Mouse (Mus musculus): ENCODE results near the gene Dgkz.

Gene Dgkz

DNA sequence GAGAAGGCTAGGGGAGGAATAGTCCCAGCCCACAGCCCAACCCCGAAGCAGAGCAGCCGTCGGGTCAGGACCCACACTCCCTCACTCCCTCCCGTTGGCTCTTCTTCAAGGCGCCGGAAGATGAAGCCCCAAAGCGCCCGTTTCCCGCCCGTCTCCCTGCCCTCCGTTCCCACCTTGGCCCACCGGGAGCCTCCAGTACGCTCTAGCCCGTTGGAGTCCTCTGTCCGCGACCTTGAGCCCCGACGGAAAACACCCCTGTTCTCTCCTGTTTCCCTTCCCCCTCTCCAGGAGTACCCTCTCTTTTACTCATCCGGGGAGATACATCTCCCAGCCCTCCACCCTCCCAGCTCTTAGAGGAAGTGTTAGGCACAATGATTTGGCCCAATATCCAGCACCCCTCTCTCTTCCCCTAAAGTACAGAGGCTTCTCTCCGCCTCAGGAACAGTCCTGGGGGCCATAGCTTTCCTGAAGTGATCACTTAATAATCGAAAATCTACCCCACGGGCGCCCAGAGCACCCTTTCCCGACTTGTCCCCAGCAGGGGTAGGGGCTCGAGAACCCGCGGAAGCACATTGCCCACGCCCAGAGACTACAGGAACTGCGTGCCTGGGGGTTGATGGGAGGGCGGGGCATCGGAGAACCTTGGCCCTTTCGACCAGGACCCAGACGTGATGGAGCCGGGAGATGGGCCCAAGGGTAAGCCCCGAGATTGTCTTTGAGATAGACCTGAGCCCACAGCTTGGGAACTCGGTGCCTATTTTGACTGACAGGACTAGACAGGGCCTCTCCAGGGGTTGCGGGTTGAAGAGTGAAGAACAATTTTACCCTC lies 52.9 kb downstream of the Dgkz start:
- CTCF ChIA-PET = no interaction called here

DNA sequence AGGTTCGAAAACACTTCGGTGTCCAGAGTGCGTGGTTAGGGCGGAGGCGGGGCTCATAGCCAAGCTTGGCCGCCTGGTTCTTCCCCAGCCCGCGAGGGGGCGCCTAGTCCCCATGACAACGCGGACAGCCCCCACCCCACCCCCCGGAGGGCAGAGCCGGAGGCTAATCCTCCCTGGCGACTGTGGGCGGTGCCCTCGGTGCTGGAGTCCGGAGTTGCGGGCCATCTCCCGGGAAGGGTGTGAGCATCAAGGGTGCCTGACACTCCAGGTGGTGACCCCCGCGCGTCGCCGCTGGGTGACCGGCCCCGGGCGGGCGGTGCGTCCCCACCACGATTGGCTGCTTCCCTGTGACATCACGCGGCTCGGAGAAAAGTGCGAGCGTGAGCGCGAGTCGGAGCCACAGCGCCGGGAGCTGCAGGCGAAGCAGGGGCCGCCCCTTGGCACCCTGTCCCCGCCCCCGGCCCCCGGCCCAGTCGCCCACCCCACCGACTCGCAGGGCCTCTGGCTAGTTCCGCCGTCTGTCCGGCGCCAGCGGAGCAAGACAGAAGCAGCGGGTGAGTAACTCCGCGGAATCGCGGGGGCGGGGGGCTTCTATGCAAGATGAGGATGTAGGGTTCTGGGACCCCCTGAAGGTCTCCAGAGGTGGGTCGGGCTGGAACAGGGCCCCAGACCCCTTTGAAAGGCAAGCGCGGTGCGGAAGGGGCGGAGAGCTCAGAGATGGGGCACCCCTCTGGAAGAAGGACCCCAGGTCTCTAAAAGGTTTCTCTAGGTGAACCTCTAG lies 53.7 kb downstream of the Dgkz start:
- CTCF ChIA-PET = no interaction called here

DNA sequence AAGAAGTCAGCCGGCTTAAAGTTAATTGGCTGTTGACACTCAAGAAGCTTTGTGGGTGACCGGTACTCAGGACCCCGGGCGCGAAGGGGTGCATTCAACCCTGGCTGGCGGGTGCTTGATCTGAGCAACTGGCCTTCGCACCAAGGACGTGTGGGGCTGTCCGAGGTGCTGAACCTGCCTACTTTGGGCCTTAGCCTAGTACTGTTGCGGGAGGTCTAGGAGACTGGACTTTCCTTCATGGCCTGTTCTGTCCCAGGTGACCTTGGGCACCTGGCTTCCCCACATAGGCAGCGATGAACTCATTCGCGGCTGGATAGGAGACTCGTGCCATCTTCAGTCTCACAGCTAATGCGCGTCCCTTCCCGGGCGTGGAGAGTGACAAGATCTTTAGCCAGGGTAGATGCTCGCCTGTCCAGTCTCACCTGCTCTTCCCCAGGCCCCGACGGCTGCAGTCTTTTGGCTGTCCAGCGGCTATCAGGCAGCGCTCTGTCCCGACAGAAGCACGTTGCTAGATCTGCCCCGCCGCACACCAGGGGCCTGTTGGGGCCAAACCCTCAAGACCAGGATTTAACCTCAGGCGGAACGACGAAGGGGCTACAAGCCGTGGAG lies 54.4 kb downstream of the Dgkz start:
- CTCF ChIA-PET = no interaction called here

DNA sequence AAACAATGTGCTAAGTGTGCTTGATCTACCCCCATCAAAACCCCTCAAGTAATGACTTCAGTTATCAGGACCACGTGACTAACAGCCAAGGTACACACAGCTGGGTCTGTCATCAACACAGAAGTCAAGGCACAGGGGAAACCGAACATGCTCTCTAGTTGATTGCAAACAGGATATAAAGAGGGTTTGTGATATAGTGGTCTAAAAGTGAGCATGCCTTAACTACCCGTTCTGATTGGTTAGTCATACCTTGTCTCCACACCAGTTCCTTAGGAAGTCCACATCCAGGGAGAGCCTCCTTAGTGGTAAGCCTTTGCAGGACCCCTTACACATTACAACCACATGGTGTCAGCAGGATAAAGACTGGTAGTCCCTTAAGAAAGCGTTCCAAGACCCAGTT lies 55.5 kb downstream of the Dgkz start:
- CTCF ChIA-PET = no interaction called here

DNA sequence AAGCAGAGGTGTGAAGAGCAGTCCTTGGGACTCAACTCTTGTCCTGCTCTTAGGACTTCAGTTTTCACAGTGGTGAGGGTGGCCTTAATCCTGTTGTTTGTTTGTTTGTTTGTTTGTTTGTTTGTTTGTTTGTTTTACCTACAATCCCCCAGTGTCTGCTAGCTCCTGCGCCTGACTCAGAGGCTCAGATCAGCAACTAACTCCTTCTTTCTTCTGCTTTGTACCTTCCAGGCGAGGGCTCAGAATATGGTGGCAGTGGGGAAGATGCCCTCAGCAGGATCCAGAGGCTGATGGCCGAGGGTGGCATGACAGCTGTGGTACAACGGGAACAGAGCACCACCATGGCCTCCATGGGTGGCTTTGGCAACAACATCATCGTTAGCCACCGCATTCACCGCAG lies 58.6 kb downstream of the Dgkz start:
- CTCF ChIA-PET = no interaction called here

DNA sequence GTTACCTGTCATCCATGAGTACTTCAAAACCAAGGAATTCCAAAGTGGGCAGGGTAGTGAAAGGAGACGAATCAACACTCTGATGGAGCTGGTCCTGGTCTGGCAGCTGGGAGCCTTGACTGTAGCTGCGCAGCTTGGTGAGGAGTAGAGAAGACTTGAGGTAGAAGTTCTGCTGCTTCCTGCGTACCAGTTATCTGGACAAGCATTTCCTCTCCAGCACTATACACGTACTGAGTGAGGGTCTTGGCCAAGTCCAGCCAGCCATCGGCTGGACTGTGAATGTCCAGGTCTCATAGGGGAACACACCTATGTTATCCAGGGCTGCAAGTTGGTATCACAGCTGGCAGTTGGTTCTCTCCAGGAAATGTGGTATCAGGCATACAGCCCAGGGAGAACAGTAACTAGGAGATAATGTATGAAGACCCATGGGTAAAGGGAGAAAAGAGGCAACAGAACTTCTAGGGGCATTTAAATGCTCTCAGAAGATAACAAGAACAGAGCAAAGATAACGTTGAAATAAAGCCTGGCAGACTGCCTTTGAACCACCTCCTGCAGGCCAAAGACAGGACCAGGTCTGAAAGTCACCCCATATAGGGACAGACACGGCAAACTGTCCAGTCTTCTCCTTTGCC lies 59.2 kb downstream of the Dgkz start:
- CTCF ChIA-PET = no interaction called here

DNA sequence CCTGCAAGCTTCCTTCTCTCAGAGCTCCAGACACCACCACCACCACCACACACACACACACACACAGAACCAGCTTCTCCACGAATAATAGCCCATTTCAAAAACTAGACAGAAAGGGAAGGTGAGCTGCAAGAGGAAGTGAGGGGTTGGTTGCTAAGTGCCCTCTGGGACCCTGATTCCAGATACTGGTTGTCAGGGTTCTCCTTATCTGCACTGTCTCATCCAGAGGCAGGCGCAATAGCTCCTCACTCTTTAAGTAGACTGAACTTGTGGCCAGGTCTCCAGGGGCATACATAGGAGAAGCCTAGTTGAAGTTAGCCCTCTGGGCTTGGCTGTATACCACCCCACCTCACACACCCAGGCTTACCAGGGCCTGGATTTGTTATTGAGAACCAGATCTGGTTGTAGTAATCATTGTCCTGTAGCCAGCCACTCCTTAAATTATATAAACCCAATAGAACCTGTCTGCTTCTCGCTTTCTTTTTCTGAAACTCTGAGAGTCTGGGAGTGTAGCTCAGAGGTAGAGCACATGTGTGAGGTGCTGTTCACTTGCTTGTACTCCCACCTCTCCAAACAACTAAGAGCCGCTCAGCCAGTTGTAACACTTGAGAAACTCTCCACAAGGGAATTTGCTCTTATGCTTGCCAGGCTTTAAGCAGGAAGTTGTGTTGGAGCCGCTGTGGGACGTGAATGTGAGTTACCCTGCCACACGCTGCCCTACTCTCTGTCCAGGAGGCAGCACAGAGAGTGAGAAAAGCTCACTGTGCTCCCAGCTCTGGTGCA lies 62.1 kb downstream of the Dgkz start:
- CTCF ChIA-PET = interaction anchor here (0.6 kb wide), 1 partner anchor 69 kb away, joined by 5 read pairs; no protein-coding TSS in a partner anchor

DNA sequence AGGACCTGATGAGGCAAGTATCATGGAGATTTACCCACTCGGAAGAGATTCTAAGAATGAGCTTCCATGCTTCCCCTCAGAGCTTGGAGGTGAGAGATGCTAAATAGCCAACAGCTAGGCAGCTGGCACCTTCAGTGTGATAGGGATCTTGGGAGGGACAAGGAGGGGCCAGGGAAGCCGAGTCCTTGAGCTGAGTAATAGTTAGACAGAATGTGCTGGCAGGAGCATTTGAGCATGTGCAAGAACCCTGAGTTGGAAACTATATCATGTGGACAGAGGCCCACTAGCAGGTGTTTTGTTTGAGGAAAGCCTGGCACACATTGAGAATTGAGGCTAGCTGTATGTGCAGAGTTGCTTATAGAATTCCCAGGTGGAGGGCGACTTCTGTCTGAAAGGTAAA lies 63.0 kb downstream of the Dgkz start:
- CTCF ChIA-PET = no interaction called here

DNA sequence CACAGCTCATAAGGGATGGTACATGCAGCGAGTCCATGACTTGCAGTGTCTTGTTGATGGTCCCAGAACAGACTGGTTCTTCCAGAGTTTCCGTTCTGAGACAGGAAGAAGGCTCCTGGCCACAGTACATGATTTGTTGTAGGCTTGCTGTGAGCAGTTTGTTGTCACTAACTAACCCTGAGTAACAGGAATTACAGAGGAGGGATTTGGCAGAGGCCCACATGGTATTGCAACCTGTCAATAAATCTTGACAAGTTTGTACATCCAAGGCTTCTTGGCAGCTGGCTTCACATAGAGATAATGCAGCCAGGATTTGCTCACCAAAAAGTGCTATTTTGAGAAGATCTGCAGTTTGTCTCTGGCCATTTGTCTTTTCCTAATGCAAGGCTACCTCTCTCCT lies 69.5 kb downstream of the Dgkz start:
- CTCF ChIA-PET = no interaction called here

DNA sequence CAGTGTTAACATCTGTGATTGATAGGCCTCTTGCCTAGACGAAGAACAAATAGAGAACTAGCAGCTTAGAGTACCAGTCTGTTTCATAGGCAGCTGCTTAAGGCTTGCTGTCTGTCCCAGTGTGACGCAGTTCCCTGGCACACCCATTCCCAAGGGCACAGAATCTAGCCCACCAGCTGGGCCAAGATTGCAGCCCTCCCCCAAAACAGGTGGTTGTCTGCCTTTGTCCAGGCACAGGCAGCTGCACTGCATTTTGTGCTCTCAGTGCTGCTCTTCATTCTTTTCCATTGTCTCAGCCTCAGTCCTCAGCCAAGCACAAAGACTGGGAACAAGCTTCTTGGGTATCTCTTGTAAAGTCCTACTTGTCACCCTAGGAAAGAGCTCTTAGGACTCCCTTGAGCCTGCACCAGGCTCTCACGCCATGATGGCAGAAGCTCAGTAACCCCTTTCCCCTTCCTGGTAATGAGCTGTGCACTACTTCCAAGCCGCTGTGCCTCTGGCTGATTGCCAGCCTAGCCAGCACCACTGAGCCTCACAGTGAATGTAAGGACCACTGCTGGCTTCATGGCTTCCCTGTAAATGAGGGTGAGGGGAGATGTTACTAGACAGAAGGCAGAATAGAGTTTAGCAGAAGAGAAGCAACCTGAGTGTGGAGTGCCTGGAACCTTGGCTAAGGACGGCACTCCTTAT lies 70.9 kb downstream of the Dgkz start:
- CTCF ChIA-PET = no interaction called here

DNA sequence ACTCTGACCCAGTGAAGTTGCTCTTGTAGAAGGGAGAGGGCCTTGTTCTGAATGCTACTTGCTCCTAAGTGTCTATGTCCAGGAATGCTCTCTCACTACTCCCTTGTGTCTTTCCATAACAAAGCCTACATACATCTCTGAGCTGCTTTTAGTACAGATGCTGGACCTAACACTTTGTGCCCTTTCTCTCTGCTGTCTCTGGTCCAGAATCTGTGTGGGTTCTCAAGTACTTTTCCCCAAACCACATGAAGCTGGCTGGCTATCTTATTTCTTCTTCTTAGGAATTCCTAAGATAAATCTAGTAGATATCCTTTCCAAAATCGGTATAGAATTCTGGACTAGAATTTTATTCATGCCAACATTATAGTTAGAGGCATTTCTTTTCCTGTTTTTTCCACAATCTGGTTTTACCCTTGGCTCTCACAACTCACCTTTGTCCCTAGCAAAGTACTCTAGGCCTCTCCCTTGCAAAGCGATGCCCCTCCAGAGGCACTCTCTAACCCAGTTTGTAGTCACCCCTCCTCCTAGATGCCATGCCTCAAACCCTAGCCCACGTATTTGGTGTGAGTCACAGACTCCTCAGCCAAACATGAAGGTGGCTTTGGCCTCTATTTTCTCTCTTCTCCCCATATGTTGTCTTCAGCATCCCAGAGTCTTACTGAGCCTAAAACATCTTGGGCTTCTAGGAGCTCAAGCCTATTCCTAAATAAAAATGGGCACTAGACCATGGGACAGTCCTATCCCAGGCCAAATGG lies 72.3 kb downstream of the Dgkz start:
- CTCF ChIA-PET = no interaction called here

DNA sequence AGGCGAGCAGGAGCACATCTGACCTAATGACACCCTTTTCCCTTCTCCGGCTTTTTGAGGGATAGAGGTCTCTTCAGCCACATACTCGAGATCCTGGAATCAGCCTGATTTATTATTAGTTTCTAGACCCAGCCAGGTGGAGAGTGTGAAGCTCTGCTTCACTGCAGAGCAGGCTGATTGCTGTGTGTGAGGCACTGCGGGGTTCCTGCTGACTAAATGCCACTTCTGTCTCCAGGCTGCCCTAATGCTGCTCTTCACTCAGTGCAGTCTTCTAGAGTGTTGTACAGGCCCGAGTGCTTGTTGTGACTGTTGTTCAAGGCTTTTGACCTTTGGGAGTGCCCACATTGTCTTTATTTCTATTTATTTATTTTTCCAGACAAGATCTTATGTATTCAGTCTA lies 73.3 kb downstream of the Dgkz start:
- CTCF ChIA-PET = no interaction called here

DNA sequence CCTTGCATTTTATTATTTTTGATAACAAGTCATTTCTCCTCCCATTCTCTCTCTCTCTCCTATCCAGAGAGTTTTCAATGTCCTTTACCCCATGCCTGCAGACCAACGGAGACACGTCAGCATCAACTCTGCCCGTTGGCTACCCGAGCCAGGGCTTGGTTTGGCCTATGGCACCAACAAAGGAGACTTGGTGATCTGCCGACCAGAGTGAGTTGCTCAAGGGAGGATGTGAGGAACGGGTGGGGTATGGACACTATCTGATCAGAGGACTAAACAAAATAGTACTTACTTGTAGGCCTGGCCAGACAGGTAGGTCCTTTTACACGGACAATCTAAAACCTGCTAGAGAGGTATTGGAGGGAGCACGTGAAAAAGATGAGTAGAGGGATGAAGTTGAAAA lies 75.2 kb downstream of the Dgkz start:
- CTCF ChIA-PET = no interaction called here

DNA sequence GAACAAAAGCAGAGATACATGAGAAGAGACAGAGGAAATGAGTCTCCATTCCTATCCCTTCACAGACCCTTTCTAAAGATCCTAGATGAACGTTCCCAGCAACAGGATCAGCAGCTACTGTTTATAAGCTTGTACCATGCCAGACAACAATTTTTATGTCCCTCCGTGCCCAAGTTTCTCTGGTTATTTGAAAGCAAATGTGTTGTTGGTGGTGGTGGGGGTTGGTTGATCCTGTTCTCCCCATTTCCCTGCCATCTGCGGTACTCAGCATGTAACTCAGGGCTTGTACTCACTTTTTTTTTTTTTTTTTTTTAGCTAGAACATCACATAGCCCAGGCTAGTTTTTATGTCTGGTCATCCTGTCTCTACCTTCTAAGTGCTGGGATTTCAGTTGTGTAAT lies 76.5 kb downstream of the Dgkz start:
- CTCF ChIA-PET = no interaction called here

DNA sequence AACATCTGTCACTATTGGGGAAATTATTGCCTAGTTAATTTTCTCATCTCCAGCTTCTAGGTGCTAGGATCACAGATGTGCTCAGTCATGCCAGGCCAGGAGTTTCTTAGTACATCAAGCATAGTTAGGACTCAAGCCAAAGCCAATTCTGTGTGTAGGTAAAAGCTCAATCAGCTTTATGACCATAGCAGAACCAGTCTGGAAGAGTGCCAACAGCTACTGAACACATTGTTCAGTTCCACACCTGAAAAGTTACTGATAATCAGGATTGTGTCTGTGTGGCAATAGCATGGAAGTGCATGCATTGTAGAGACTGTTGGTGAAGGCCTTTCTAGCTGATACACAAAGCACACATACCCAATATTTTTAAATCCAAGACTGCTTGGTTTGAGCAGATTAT lies 77.7 kb downstream of the Dgkz start:
- CTCF ChIA-PET = no interaction called here

DNA sequence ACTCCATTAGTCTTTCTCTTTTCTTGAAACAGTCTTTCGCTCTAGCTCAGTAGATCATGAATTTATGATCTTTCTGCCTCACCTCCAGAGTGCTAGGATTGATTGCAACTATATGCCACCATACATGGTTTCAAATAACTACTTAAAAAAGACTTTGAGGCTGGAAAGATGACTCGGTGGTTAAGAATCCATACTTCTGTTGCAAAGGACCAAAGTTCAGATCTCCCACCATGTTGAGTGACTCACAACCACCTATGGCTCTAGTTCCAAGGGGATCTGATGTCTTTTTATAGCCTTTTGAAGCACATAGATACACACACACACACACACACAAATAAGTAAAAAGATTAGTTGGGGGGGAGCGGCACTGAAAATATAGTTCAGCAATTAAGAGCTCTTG lies 80.3 kb downstream of the Dgkz start:
- CTCF ChIA-PET = no interaction called here

DNA sequence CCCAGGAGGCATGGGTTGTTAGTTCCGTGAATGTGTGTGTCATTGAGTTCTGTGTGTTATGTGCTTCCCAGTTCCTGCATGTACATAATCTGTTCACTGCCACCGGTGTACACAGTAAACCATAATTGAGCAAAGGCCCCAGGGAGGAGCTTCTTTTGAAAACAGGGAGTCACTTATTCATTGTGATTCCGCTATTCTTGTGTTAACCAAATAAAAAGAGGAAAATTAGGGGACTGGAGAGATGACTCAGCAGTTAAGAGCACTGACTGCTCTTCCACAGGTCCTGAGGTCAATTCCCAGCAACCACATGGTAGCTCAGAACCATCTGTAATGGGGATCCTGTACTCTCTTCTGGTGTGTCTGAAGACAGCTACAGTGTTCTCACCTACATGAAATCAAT lies 80.9 kb downstream of the Dgkz start:
- CTCF ChIA-PET = no interaction called here

DNA sequence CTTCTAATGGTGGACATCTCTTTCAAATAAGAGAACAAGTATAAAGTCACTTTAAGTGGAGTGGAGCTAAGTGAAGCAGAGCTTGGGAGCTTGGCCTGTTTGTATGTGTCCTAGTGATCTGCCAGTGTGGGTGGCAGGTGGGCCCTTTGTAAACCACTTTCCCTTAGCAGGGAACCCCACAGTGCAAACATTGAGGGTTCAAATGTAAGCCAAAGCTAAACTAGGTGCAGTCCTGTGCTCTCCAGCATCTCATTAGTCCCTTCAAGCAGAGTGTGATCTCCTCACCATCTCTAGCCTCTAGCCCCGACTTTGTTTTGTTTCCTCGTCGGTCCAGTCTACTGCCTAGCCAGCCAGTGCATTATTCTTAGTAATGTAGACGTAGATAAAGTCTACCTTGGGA lies 91.0 kb downstream of the Dgkz start:
- CTCF ChIA-PET = no interaction called here

DNA sequence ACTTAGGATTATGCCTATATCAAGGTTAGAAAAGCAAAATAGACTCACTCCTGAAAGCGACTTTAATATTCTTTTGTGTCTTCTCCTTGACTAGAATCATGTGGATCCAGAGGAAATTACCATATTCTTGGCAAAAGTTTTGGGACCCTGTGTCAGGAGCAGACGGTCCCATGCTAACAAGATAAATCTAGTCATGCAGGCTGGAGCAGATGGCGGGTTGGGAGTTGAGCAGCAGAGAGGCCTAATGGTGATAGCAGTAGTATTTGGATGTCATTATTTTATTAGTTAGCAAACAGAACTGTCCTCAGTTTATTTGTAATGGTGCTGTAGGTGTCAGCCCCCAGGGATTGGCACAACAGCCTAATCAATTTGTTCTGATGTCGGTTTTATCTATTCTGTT lies 91.7 kb downstream of the Dgkz start:
- CTCF ChIA-PET = no interaction called here
